Mouse (Mus musculus): ENCODE results near the gene Arhgap42.

Gene Arhgap42

GRCm38 (mm10) chr9:9238438-9239391 is at the start of gene Arhgap42:
Gene Arhgap42, minus strand, starts transcription at chr9:9239101.
- Histone ChIP-seq H3K36me3 (ENCODE audit: control insufficient read depth, insufficient read depth, low read length, poor library complexity, severe bottlenecking) (no peaks in the 10 kb centered on the region), H3K27me3 (ENCODE audit: control insufficient read depth, insufficient read depth, low read length, poor library complexity, severe bottlenecking) (no peaks in the 10 kb centered on the region)
- no peak for DNase-seq (ENCODE audit: low read depth, low spot score)

DNA sequence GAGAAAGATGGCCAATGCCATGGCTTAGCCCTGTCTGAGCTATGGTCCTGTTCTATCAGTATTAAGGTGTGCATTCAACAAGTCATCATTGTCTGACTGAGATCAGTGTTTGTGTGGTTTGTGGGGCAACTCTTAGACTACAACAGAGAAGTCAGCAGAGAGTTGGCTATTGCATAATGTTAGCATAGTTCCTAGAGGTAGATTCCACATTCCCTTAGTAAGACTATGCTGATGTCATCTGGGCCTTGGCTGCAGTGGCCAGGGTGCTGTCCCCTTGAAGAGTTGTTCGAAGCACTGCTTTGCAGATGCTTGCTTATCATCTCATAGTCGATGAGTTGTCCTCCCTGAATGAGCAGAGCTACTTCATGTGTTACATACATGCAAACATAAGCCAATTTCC is 49.2 kb upstream of the Arhgap42 start:
- Histone ChIP-seq H3K36me3 (ENCODE audit: control insufficient read depth, insufficient read depth, low read length, poor library complexity, severe bottlenecking) (no peaks in the 10 kb centered on the region), H3K27me3 (ENCODE audit: control insufficient read depth, insufficient read depth, low read length, poor library complexity, severe bottlenecking) (no peaks in the 10 kb centered on the region)
- DNase-seq (ENCODE audit: low read depth, low spot score): no peak

DNA sequence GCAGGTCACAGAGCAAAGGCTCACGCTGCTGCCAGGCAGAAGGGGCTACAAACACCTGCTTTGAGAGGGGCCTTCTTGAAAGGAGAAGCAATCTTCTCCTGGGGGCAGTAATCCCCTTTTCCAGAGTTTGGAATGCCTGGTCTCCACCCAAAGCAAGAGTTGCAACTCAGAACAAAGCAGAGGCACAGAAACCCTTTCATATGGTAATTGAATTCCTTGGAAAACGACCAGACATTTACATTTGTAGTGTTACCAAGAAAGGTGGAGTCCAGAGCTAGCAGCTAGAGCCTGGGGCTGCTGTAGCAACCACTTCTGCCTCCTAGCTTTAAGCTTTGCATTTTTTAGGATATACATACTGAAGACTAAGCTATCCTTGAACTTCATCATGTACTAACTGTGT is 30.4 kb upstream of the Arhgap42 start:
- H3K36me3 ChIP-seq (ENCODE audit: control insufficient read depth, insufficient read depth, low read length, poor library complexity, severe bottlenecking): no peaks in the 10 kb centered on the region
- no peak for DNase-seq (ENCODE audit: low read depth, low spot score)

DNA sequence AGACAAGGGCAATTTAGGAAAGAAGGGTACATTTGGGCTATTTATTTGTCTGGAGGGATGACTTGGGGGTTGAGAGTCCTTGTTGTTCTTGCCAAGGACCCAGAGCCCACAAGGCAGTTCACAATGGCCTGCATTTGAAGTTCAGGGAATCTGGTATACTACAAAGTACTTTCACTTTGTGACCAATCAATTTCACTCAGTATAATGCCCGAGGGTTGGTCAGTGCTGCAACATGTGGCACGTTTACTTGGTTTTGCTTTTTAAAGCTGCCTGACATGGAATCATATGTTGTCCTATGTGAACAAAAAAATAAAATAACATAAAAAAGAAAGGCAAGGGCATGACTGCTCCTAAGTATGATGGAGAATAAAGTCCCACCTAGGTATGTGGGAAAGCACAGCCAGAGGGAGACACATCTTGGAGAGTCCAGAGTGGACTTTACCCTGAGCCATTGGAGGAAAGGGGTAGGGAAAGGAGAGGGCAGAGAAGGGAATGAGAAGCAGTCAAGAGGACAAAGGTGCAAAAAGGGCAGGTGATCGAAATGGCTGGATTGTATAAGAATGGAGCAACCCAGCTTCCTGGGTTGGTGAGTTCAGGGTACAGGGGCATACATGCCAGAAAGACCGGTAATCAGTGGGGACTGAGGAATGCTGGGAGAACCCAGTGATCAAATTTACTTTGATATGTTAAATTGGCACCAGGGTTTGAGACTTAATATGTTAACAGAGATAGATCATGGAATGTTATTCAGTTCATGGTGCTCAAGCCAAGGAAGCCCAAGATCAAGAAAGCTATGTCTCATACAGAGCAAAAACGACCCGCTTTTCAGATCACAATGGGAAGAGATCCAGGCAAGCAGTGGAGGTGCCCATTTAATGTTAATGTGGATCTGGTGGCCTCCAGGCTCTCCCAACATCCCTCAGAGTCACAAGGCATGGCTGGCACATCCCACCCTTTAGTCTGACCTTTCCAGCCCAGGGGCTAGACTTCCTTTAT is 29.0 kb upstream of the Arhgap42 start:
- DNase-seq (ENCODE audit: low read depth, low spot score): no peak
- no peaks in the 10 kb centered on the region for H3K27me3 ChIP-seq (ENCODE audit: control insufficient read depth, insufficient read depth, low read length, poor library complexity, severe bottlenecking)
- H3K36me3 ChIP-seq (ENCODE audit: control insufficient read depth, insufficient read depth, low read length, poor library complexity, severe bottlenecking): no peaks in the 10 kb centered on the region

More for the DNA sequence above, 30.4 kb upstream of the Arhgap42 start:
- no peaks in the 10 kb centered on the region for H3K27me3 ChIP-seq (ENCODE audit: control insufficient read depth, insufficient read depth, low read length, poor library complexity, severe bottlenecking)

DNA sequence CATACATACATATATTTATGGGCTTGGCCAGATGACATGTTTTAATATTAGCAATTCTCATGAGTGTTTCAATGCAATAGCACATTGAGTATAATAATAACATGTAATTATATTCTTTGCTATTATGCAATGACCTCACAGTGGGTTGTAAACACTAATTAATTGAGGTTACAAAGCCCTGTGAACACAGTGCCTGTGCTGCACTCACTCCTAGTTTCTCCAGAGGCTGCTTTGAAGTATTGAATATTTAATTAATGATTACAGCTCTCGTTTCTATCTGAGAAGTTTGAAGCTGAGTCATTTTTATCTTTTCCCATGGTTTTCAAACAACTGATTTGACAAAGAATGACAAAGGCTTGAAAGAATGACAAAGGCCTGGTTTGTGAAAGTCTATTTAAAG is 24.6 kb upstream of the Arhgap42 start:
- no peak for DNase-seq (ENCODE audit: low read depth, low spot score)
- H3K36me3 ChIP-seq (ENCODE audit: control insufficient read depth, insufficient read depth, low read length, poor library complexity, severe bottlenecking): no peaks in the 10 kb centered on the region
- no peaks in the 10 kb centered on the region for H3K27me3 ChIP-seq (ENCODE audit: control insufficient read depth, insufficient read depth, low read length, poor library complexity, severe bottlenecking)

- Histone ChIP-seq H3K27me3 (ENCODE audit: control insufficient read depth, insufficient read depth, low read length, poor library complexity, severe bottlenecking) (no peaks in the 10 kb centered on the region), H3K36me3 (ENCODE audit: control insufficient read depth, insufficient read depth, low read length, poor library complexity, severe bottlenecking) (no peaks in the 10 kb centered on the region)
- no peak for DNase-seq (ENCODE audit: low read depth, low spot score)
Observed at GRCm38 (mm10) chr9:9262479-9262878, 23.6 kb upstream of the Arhgap42 start.

GRCm38 (mm10) chr9:9254764-9255163 is 15.9 kb upstream of the Arhgap42 start:
- Histone ChIP-seq H3K36me3 (ENCODE audit: control insufficient read depth, insufficient read depth, low read length, poor library complexity, severe bottlenecking) (no peaks in the 10 kb centered on the region), H3K27me3 (ENCODE audit: control insufficient read depth, insufficient read depth, low read length, poor library complexity, severe bottlenecking) (no peaks in the 10 kb centered on the region)
- DNase-seq (ENCODE audit: low read depth, low spot score): no peak

DNA sequence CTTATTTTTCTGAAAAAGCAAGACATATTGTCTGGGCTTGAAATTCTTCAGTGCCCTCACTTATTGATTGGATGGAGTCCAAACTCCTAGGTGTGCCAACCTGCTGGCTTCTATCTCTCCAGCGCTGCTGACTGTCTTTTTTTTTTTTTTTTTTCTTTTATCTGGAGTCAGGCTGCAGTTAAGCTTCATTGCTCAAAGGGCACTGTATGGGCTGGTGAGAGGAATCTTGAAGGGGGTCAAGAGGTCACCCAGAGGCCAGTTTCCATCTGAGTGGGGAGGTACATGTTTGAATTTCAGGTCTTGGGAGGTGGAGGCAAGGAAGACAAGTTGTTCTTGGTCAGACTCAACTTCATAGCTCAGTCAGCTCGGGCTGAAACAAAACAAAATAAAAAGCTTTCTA is 9.6 kb upstream of the Arhgap42 start:
- Histone ChIP-seq H3K36me3 (ENCODE audit: control insufficient read depth, insufficient read depth, low read length, poor library complexity, severe bottlenecking) (no peaks in the 10 kb centered on the region), H3K27me3 (ENCODE audit: control insufficient read depth, insufficient read depth, low read length, poor library complexity, severe bottlenecking) (no peaks in the 10 kb centered on the region)
- no peak for DNase-seq (ENCODE audit: low read depth, low spot score)

DNA sequence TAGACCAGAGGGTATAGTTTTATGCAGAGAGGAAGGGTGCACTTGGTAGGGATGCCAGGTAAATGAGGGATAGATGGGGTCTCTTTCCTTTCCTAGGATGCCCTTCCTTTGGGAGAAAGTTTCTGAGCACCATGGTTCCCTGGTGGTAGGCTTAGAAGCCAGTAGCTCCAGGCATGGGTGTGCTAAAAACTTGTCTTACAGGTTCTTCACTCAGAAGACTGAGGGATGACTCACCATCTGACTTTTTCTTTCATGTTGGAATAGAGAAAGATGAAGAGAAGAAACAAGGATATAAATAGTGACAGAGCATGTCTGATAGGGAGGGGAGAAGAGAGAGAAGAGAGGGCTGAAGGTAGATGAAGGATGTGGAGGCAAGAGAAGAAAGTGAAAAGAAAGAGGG is 7.1 kb upstream of the Arhgap42 start:
- Histone ChIP-seq H3K27me3 (ENCODE audit: control insufficient read depth, insufficient read depth, low read length, poor library complexity, severe bottlenecking) (no peaks in the 10 kb centered on the region), H3K36me3 (ENCODE audit: control insufficient read depth, insufficient read depth, low read length, poor library complexity, severe bottlenecking) (no peaks in the 10 kb centered on the region)
- no peak for DNase-seq (ENCODE audit: low read depth, low spot score)

DNA sequence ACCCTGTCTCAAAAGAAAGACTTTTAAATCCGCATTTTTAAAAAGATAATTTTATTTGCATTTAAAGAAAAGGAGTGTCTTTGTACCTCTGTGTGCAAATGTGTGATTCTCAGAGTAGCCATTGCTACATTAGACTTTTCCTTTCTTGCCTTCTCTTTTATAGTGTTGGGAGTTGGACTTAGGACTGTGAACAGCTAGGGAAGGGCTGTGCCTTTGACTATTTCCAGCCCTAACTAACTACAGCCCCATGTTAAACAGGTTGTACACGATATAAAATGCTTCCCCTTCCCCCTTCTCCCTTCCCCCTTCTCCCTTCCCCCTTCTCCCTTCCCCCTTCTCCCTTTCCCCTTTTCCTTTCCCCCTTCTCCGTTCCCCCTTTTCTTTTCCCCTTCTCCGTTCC is 4.9 kb upstream of the Arhgap42 start:
- Histone ChIP-seq H3K27me3 (ENCODE audit: control insufficient read depth, insufficient read depth, low read length, poor library complexity, severe bottlenecking) (no peaks in the 10 kb centered on the region), H3K36me3 (ENCODE audit: control insufficient read depth, insufficient read depth, low read length, poor library complexity, severe bottlenecking) (no peaks in the 10 kb centered on the region)
- no peak for DNase-seq (ENCODE audit: low read depth, low spot score)

DNA sequence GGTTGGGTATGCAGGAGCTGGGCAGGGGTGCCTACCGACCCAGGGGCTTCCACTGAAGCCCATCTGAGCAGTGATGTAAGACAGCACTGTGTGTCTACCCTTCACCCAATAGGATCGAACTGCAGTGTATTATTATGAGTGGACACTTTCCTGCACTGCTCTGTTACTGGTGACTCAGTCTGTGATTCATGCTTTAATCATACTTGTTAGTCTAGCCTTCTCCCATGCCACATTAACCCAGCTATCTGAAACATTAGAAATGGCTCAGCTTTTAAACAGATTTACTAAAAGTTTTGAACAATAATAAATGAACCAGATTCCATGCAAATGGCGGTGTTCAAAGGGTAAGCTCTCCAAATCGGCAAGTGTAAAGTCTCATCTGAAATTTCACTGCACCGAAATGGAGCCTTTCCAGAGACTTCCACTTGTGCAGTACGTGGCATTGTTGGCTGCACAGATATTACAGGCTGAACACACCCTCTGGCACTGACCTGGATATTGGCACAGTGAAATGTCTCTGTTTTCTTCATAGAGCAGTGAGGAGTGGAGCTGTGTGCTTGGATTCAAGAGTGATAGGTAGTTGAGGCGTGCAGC is 2.4 kb upstream of the Arhgap42 start:
- no peaks in the 10 kb centered on the region for H3K36me3 ChIP-seq (ENCODE audit: control insufficient read depth, insufficient read depth, low read length, poor library complexity, severe bottlenecking)
- H3K27me3 ChIP-seq (ENCODE audit: control insufficient read depth, insufficient read depth, low read length, poor library complexity, severe bottlenecking): no peaks in the 10 kb centered on the region
- no peak for DNase-seq (ENCODE audit: low read depth, low spot score)

GRCm38 (mm10) chr9:9237511-9237910 is 1.4 kb downstream of the Arhgap42 start:
- no peaks in the 10 kb centered on the region for H3K36me3 ChIP-seq (ENCODE audit: control insufficient read depth, insufficient read depth, low read length, poor library complexity, severe bottlenecking)
- no peak for DNase-seq (ENCODE audit: low read depth, low spot score)
- H3K27me3 ChIP-seq (ENCODE audit: control insufficient read depth, insufficient read depth, low read length, poor library complexity, severe bottlenecking): no peaks in the 10 kb centered on the region

DNA sequence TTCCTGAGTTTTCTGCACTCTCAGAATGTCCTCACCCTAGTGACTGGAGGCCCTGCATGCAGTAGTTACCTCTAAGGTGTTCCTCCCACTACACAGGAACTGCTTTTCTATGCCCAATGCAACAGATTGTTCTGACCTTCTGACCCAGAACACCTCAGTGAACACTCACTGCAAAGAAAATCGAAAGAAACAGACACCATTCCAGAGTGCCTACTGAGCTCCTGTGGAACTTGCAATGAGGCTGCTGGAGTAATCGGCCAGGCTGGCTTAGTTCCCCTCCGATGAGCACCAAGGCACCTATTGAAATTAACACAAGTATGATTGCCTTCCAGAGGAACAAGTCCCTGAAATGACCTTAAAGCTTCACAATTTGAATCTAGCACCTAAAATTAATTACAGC is 9.2 kb downstream of the Arhgap42 start:
- no peaks in the 10 kb centered on the region for H3K36me3 ChIP-seq (ENCODE audit: control insufficient read depth, insufficient read depth, low read length, poor library complexity, severe bottlenecking)
- no peak for DNase-seq (ENCODE audit: low read depth, low spot score)
- no peaks in the 10 kb centered on the region for H3K27me3 ChIP-seq (ENCODE audit: control insufficient read depth, insufficient read depth, low read length, poor library complexity, severe bottlenecking)

DNA sequence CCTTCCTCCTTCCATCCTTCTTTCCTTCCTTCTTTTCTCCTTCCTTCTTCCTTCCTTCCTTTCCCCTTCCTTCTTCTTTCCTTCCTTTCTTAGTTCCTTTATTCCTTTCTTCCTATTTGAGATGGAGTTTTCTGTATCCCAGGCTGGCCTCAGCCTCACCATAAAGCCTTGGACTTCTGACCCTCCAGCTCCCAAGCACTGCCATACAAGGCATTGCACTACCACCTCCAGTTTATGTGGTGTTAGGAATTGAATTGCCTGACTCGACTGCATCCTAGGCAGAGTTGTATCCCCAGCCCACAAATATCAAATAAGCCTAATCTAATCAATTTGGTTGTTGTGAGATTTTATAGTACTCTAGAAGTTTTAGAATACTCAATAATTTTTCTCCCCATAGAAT is 14.1 kb downstream of the Arhgap42 start:
- Histone ChIP-seq H3K27me3 (ENCODE audit: control insufficient read depth, insufficient read depth, low read length, poor library complexity, severe bottlenecking) (no peaks in the 10 kb centered on the region), H3K36me3 (ENCODE audit: control insufficient read depth, insufficient read depth, low read length, poor library complexity, severe bottlenecking) (no peaks in the 10 kb centered on the region)
- no peak for DNase-seq (ENCODE audit: low read depth, low spot score)
